Mouse (Mus musculus): Measurements from ENCODE around the gene Prep.
"Not testable (repeated sequence)": the region's sequence is repeated elsewhere in the genome, so short reads cannot be mapped to it uniquely, and the experiment has no call there.

The Prep gene

GRCm38 (mm10) chr10:45114462-45114861 is 47.5 kb downstream of the Prep start:
- no peak for DNase-seq (ENCODE audit: low spot score in 2 of 2)

DNA sequence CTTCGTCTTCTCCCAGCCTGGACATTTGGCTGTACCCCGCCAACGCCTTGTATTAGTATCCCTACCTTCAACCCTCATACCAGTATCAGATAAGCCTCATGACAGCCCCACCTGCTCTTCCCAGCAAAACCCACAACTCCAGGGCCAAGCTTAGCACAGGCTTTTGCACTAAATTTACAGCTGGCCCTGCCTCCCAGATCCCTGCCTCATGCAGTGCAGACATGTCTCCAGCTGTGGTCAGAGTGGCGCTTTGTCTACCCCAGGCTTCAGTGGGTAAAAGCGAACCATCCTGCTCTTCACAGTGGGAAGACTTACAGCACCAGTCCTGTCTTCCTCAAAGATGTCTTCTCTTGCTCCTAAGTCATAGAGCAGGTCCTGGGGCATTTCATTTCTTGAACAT is 49.8 kb downstream of the Prep start:
- DNase-seq (ENCODE audit: low spot score in 2 of 2): no peak

DNA sequence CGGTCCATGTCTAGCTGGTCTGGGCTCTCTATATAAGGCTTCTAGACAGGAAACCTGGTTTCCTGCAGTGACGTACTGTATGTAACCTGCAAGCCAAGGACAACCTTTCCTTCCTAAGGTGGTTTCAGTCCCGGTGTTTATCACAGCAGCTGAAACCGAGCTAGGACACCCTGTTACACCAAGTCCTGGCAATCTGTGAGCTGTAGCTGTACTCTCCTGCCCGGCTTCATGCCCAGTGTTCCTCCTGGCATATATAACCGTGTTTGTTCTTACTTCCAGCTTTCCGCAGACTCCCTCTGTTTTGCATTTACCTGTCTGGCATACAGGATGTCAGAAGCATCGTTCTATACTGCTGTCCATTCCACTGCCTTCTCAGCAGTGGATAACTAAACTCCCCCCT is 51.4 kb downstream of the Prep start:
- no peak for DNase-seq (ENCODE audit: low spot score in 2 of 2)

- no peak for DNase-seq (ENCODE audit: low spot score in 2 of 2)
Observed at GRCm38 (mm10) chr10:45121637-45122036, 54.6 kb downstream of the Prep start.

GRCm38 (mm10) chr10:45122476-45122875 is 55.5 kb downstream of the Prep start:
- DNase-seq (ENCODE audit: low spot score in 2 of 2): no peak

- DNase-seq (ENCODE audit: low spot score in 2 of 2): no peak
Observed at GRCm38 (mm10) chr10:45123011-45123410, 56.0 kb downstream of the Prep start.

DNA sequence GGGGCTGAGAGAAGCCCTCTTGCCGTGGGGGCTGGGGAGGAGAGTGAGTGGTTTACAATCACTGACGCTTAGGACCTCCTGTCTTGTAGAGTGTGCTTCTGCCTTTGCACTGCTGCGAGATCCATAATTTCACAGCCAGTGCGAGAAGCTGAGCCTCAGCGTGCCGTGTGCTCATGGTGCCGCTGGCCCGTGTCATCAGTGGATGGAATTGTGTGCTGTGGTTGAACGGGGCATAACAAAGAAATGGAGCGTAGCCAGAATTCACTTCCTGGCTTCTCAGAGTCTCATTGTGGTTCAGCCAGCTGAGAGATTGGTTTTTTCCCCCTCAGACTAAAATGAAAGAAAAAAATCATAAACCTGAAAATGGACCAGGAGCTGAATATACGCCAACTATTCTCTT is 62.1 kb downstream of the Prep start:
- no peak for DNase-seq (ENCODE audit: low spot score in 2 of 2)

- DNase-seq (ENCODE audit: low spot score in 2 of 2): no peak
Observed at GRCm38 (mm10) chr10:45130004-45130403, 63.0 kb downstream of the Prep start.

- peak; percentile 13 to 33 for DNase-seq (ENCODE audit: low spot score in 2 of 2)
Observed at GRCm38 (mm10) chr10:45132371-45132770, 65.4 kb downstream of the Prep start.

- no peak for DNase-seq (ENCODE audit: low spot score in 2 of 2)
Observed at GRCm38 (mm10) chr10:45136806-45137205, 69.8 kb downstream of the Prep start.

DNA sequence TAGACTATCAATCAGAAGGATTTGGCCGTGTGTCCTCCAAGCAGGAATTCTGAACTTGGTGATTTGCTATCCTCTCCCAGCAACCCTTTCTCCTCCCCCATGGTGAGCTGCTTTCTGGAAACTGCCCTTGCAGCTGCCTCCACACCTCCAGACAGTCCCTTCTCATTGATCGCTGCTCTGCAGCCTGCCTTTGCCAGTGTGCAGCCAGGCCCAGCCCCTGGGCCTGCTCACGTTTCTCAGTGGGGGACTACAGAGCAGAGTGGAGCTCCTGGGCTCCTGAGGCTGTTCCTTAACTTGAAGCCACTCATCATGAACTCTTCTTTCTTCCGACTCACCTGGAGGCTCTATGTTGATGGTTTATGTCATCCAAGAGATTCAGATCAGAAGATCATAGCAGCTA is 72.9 kb downstream of the Prep start:
- DNase-seq (ENCODE audit: low spot score in 2 of 2): no peak

DNA sequence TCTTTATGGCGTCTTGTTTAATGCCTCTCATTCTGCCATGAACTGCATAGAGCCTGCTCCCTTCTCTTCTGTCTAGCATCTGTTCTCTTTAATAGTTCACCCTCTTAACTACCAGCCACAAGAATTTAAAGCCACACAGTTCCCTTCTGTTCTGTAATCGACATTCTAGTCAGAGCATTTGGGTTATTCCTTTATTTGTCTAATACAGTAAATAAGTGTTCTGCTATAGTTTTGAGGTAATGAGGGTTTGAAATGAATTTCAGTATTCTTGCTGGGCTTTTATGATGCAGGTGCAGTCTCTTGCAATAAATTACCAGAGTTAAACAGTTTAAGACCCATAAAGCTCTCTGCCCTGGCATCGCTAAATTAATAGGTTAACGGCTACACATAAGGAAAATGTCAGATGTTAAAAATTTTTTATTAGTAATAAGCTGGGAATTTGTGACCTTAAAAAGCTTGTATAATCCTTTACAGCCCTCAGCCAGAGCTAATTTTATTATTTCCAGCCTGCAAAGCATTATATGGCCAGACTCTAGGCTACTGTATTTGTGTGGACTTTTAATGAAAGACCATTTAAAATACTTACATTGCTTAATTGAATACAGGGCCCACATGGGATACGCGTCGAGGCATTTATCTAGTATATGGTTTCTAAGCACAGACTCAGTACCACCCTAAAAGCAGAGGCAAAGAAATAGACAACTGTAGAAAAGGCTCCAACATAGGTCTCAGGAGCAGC is 73.6 kb downstream of the Prep start:
- no peak for DNase-seq (ENCODE audit: low spot score in 2 of 2)

DNA sequence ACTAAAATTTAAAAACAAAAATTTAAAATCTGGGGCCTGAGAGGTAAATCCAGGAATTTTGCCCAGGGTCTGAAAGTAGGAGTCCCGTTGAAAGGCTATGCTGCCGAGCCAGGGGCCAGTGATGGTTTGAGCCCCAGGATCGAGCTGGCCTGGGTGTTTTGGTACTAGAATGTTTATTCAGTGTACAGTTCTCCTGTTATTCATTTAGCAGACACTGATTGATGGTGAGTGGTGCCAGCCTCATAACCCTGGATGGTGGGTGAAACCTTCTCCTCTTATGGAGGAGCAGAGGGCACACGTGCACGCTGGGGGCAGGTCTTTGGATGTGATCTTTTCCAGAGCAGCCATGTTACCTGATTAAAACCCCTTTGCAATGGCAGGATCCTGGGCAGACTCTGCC is 75.4 kb downstream of the Prep start:
- no peak for DNase-seq (ENCODE audit: low spot score in 2 of 2)

DNA sequence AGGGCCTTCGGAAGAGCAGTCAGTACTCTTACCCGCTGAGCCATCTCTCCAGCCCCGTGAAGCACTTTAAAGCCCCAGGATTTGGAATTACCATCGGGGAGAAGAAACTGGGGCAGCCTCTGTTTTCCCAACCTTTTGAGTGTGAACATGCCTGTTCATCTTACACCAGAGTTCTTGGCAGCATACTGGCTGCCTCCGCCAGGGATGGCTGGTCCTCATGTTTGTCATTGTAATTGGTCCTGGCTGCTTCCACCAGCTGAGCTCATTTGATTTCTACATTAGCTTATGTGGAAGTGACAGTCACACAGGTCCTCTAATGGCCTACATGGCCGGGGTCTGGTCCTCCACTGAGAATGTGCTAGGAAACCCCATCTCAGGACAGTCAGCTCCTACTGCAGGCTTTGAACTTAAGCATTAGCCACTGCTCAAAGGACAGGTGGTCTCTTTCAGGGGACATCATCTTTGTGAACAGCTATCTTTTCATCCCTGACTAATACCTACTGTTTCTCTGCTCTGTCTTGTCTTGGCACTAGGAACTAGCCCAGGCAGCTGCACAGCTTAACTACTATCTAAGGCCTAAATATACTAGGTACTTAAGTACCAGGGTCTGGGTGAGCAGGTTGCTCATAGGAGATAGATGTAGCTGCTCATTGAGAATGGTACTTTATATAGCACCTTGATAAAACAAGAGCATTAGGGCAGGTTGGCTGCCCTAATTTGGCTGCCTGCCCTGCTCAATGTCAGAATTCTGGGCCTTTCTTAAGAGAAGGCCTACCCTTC is 77.2 kb downstream of the Prep start:
- no peak for DNase-seq (ENCODE audit: low spot score in 2 of 2)

- DNase-seq (ENCODE audit: low spot score in 2 of 2): no peak
Observed at GRCm38 (mm10) chr10:45146821-45147220, 79.8 kb downstream of the Prep start.

DNA sequence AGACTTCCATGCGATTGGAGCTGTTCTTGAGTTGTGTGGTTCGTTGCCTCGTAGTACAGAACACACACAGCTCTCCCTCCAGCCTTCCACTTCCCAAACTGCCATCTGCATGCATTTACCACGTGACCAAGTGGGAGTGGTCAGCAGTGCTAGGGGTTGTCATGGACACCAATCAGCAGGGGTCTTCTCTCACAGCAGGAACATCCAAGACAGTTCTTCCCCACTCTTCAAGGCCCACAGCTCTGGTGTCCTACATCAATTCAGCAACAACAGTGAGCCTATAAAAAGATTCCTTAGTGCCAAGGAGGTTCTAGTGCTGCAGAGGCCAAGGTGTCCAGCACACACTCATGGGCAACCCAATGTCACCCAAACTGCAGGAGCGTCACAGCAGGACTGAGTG is 84.1 kb downstream of the Prep start:
- DNase-seq (ENCODE audit: low spot score in 2 of 2): no peak

DNA sequence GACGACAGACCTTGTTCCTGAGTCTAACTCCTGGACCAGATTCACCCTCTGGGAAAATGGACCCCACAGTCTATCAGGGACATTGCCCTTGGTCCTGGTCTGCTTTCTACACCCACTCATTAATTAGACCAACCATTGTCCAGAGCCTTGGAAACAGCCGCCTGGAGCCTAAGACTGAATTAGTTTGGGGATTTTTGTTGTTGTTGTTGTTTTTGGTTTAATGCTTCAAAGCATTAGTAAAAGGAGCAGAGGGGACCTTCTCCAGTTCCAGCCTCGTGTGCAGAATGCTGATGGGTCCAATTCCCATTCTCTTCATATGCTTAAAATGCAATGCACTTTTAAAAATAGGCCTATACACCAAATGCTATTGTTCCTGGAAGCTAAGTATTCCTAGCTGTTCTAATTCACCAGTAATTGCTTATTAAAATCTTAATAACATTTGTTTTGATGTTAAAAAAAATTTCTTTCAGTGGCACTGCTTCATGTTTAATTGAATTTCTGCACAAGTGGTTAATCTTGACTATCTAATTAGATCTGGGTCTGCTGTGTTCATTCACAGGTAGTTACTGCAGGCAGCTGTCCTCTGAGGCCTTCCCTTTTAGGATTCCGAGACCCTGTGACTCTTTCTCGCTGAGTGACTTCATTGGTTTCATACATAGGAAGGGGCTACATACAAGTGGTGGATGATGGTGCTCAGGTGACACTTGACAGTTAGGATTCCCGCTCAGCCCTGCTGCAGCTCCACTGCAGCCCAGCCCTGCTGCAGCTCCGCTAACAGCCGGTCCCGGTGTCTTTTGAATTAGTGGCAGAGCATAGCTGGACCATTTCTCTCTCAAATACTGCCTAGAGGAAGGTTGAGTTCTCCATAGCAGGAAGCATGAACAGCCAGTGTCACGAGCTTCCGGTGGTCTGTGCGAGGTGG is 85.0 kb downstream of the Prep start:
- no peak for DNase-seq (ENCODE audit: low spot score in 2 of 2)

DNA sequence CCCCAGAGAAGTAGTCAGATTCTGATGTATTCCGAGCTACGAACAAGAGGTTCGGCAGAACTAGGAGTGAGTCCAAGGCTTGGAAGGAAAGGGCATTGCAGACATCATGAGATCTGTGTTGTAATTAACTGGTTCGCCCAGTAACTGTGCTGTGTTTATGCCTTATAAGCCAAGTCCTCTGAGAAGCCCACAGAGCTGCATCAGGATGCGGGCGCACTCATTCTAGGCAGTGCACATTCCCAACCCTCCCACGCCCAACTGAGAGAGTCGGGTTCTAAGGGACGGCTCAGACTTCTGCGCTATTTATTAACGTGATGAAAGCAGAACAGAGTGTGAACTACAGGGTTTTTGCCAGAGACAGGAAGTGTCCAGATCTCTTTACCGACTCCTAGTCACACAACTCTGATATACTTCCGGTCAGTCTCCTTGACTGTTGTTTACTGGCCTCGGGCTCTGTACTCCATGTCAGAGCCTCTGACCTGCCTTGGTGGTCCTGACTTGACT is 87.6 kb downstream of the Prep start:
- DNase-seq (ENCODE audit: low spot score in 2 of 2): no peak

DNA sequence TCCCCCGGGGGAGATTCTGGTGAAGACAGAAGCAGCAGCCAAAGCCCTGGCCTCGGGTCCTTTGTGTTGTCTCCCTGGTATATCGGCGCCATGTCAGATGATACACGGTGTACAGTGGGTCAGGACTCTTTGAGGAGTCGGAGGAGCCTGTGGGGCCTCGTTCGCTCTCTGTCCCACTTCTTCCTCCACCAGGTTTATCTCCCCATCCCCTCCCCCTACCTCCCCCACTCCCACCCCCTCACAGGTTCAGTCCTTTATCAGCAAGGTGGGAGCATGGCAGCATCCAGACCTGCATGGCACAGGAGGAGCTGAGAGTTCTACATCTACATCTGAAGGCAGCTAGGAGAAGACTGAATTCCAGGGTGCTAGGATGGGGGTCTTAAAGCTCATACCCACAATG is 98.8 kb downstream of the Prep start:
- DNase-seq (ENCODE audit: low spot score in 2 of 2): no peak

- DNase-seq (ENCODE audit: low spot score in 2 of 2): no peak
Observed at GRCm38 (mm10) chr10:45173927-45174326, 106.9 kb downstream of the Prep start.

DNA sequence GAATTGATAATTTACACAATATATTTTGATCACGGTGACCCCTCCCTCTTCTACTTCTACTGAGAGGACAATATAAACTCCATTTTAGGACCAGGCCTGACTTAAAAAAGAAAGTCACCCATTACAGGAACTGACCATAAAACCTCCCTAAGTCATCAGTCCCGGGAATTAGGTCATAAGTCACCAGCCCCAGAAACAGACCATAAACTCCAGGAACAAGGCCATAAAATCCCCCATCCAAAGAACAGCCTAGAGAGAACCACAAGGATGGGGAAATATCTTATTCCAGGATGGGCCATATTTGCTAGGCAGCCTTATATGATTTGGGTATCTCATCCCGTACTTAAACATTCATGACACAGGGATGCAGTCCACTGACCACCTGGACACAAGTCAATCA is 107.3 kb downstream of the Prep start:
- DNase-seq (ENCODE audit: low spot score in 2 of 2): no peak

DNA sequence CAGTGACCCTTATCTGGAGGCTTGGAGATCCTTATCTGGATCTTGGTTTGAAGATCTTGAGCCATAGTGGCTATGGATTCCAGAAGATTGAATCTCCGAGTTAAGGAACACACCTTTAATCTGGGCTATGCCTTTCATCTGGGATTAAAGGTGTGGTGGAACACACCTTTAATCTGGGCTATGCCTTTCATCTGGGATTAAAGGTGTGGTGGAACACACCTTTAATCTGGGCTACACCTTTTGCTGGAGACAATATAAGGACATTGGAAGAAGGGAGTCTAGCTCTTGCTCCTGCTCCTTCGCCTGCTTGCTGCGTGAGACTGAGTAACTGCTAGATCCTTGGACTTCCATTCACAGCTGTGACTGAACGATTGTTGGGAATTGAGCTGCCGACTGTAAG is 110.8 kb downstream of the Prep start, which contains the start of gene Popdc3:
Popdc3 (plus strand) TSS at position 301 of the 400 bp plus-strand sequence.
- DNase-seq (ENCODE audit: low spot score in 2 of 2): not testable (repeated sequence)
